Mouse (Mus musculus) erythroblast, embryonic 14.5 days (primary cell): ENCODE data around the gene Fam126b.

Experiments
- GATA1 ChIP-seq: IDR thresholded peaks from 2 replicates; pipeline ENCODE4 v1.6.1; 2012; ENCODE audit warnings: low read length, inconsistent platforms, mixed read lengths
- TAL1 ChIP-seq: IDR thresholded peaks from 3 replicates; pipeline ENCODE4 v1.6.1; 2012; ENCODE audit warnings: low read length, inconsistent platforms, mixed read lengths

- TF ChIP-seq GATA1 (no peak; the same call in 1 of the 2 replicates), TAL1 (no peak)
Observed at GRCm38 (mm10) chr1:58586171-58586997, at the start of gene Fam126b, which contains the start of gene Ndufb3.
